ENCODE assay signal across 19 mouse cellular contexts in genomic region chr19:42258596-42258995, GRCm38 (mm10). TPM values are rescaled to one million over a fixed set of nuclear protein-coding genes. Genes with fewer than 3 reads are reported as not detected.
A peak's percentile ranks its signal among the peaks of the same experiment; 100 is the strongest.
DNase-seq lines count a peak whose midpoint lies in the region; ATAC-seq and TF ChIP-seq lines count a peak whose summit lies in the region.
"Had no signal": no experiment of that assay in that cellular context is flagged by ENCODE, and none has a peak within 500 bp of the region (broad histone marks: within the 10 kb centered on the region; RNA-seq: fewer than 3 reads in every experiment).

No protein-coding gene starts in this region.

- no peak for DNase-seq in hindbrain, embryonic 14.5 days (ENCODE audit: low spot score)
- DNase-seq in lung, postnatal 0 days (ENCODE audit: low spot score): peak; percentile 33
- no peak for DNase-seq in lung, postnatal 14 days
- DNase-seq in NIH3T3 (ENCODE audit: low read depth): peak; percentile 88
- peak; percentile 88 to 93 for DNase-seq in cerebellum, postnatal 25 days
- DNase-seq in kidney, adult 9 months: no peak
- DNase-seq: B cell, adult 2 months; gastrocnemius, postnatal 36 days; kidney, postnatal 4 days; thymus, adult 18-20 months had no signal

- 0 out of 2 replicates have a peak overlapping the region, but pooled peaks have one; percentile 7 for H3K4me2 ChIP-seq in hindbrain, embryonic 14.5 days (replicated peaks)
- no peak overlapping the region for H3K4me2 ChIP-seq in hindbrain, embryonic 13.5 days
- no peak overlapping the region for H3K4me2 ChIP-seq in lung, postnatal 0 days (replicated peaks; ENCODE audit: low read depth, low read length)
- H3K4me2 ChIP-seq in forebrain, embryonic 12.5 days: no peak overlapping the region
- H3K4me2 ChIP-seq: embryonic facial prominence, embryonic 12.5 days; forebrain, embryonic 15.5 days; heart, embryonic 13.5 days; intestine, embryonic 15.5 days; liver, embryonic 15.5 days had no signal

- H3K27me3 ChIP-seq in hindbrain, embryonic 14.5 days (ENCODE audit: control insufficient read depth, insufficient read depth, low read length): peaks cover 7% of the 10 kb centered on the region; the same call in 1 of the 2 replicates
- peaks cover 13% of the 10 kb centered on the region for H3K27me3 ChIP-seq in hindbrain, embryonic 13.5 days
- peaks cover 6% of the 10 kb centered on the region for H3K27me3 ChIP-seq in lung, postnatal 0 days (replicated peaks; ENCODE audit: insufficient read depth, low read length)
- H3K27me3 ChIP-seq in forebrain, embryonic 12.5 days: peaks cover 25% of the 10 kb centered on the region

- ATAC-seq in hindbrain, embryonic 14.5 days (ENCODE audit: low FRiP score): no peak
- no peak for ATAC-seq in hindbrain, embryonic 13.5 days (ENCODE audit: low FRiP score)
- ATAC-seq in lung, postnatal 0 days: peak; percentile 56
- no peak for ATAC-seq in forebrain, embryonic 12.5 days (ENCODE audit: low FRiP score)
- ATAC-seq: forebrain, embryonic 15.5 days; intestine, embryonic 15.5 days had no signal

- 77% methylated on average over 5 of the region's 5 CpGs for WGBS in hindbrain, embryonic 14.5 days
- 79% methylated on average over 5 of the region's 5 CpGs for WGBS in hindbrain, embryonic 13.5 days
- 57% methylated on average over 5 of the region's 5 CpGs for WGBS in lung, postnatal 0 days
- 74% methylated on average over 5 of the region's 5 CpGs for WGBS in forebrain, embryonic 12.5 days

- no peak for TF ChIP-seq CTCF in lung, postnatal 0 days (IDR thresholded peaks at IDR 0.05)

- H3K9ac ChIP-seq in hindbrain, embryonic 14.5 days: no peak overlapping the region
- no peak overlapping the region for H3K9ac ChIP-seq in hindbrain, embryonic 13.5 days
- H3K9ac ChIP-seq in lung, postnatal 0 days (replicated peaks; ENCODE audit: low read depth): no peak overlapping the region
- no peak overlapping the region for H3K9ac ChIP-seq in forebrain, embryonic 12.5 days
- H3K9ac ChIP-seq: embryonic facial prominence, embryonic 12.5 days; forebrain, embryonic 15.5 days; heart, embryonic 13.5 days; intestine, embryonic 15.5 days; liver, embryonic 15.5 days had no signal

- no peak overlapping the region for H3K27ac ChIP-seq in hindbrain, embryonic 14.5 days
- H3K27ac ChIP-seq in hindbrain, embryonic 13.5 days: no peak overlapping the region
- H3K27ac ChIP-seq in lung, postnatal 0 days (ENCODE audit: low read length): no peak overlapping the region
- no peak overlapping the region for H3K27ac ChIP-seq in forebrain, embryonic 12.5 days
- H3K27ac ChIP-seq: embryonic facial prominence, embryonic 12.5 days; forebrain, embryonic 15.5 days; heart, embryonic 13.5 days; intestine, embryonic 15.5 days; limb, embryonic 10.5 days; liver, embryonic 15.5 days had no signal

- H3K9me3 ChIP-seq in hindbrain, embryonic 14.5 days (ENCODE audit: control insufficient read depth, low read length): no peaks in the 10 kb centered on the region
- no peaks in the 10 kb centered on the region for H3K9me3 ChIP-seq in hindbrain, embryonic 13.5 days
- no peaks in the 10 kb centered on the region for H3K9me3 ChIP-seq in lung, postnatal 0 days (ENCODE audit: low read length)
- H3K9me3 ChIP-seq in forebrain, embryonic 12.5 days: no peaks in the 10 kb centered on the region
- H3K9me3 ChIP-seq: embryonic facial prominence, embryonic 12.5 days; forebrain, embryonic 15.5 days; G1E; heart, embryonic 13.5 days; intestine, embryonic 15.5 days; limb, embryonic 10.5 days; liver, embryonic 15.5 days had no signal

- TF ChIP-seq EP300 in lung, postnatal 0 days (IDR thresholded peaks at IDR 0.05): 0 out of 2 replicates have a peak, but pooled peaks have one; percentile 10

- H3K4me1 ChIP-seq in hindbrain, embryonic 14.5 days (replicated peaks; ENCODE audit: control insufficient read depth, insufficient read depth, low read length): peaks cover 31% of the 10 kb centered on the region
- peaks cover 41% of the 10 kb centered on the region for H3K4me1 ChIP-seq in hindbrain, embryonic 13.5 days (replicated peaks)
- no peaks in the 10 kb centered on the region for H3K4me1 ChIP-seq in lung, postnatal 0 days (ENCODE audit: insufficient read depth, low read depth, low read length)
- peaks cover 22% of the 10 kb centered on the region for H3K4me1 ChIP-seq in forebrain, embryonic 12.5 days
- H3K4me1 ChIP-seq: intestine, embryonic 15.5 days had no signal

- H3K4me3 ChIP-seq in hindbrain, embryonic 14.5 days (replicated peaks; ENCODE audit: low read length): no peak overlapping the region
- H3K4me3 ChIP-seq in hindbrain, embryonic 13.5 days: no peak overlapping the region
- no peak overlapping the region for H3K4me3 ChIP-seq in lung, postnatal 0 days (ENCODE audit: low read depth, low read length)
- no peak overlapping the region for H3K4me3 ChIP-seq in forebrain, embryonic 12.5 days (replicated peaks)
- H3K4me3 ChIP-seq: embryonic facial prominence, embryonic 12.5 days; forebrain, embryonic 15.5 days; heart, embryonic 13.5 days; intestine, embryonic 15.5 days; limb, embryonic 10.5 days; liver, embryonic 15.5 days had no signal

- no peaks in the 10 kb centered on the region for H3K36me3 ChIP-seq in hindbrain, embryonic 14.5 days (replicated peaks; ENCODE audit: control insufficient read depth, insufficient read depth)
- peaks cover 13% of the 10 kb centered on the region for H3K36me3 ChIP-seq in hindbrain, embryonic 13.5 days
- H3K36me3 ChIP-seq in lung, postnatal 0 days (ENCODE audit: insufficient read depth, low read length): no peaks in the 10 kb centered on the region
- no peaks in the 10 kb centered on the region for H3K36me3 ChIP-seq in forebrain, embryonic 12.5 days (replicated peaks)
- H3K36me3 ChIP-seq: embryonic facial prominence, embryonic 12.5 days; forebrain, embryonic 15.5 days; G1E; heart, embryonic 13.5 days; intestine, embryonic 15.5 days; limb, embryonic 10.5 days; liver, embryonic 15.5 days had no signal

RNA-seq across cellular contexts. Expression of gene Golga7b, which starts 11.2 kb away (rescaled TPM):
- 44.1 and 46.8 TPM in 2 replicates for polyA plus RNA-seq in hindbrain, embryonic 14.5 days (2014; fragmentation: Nextera tagmentation; extraction: Ambion mirVana)
- polyA plus RNA-seq in hindbrain, embryonic 13.5 days (2015; fragmentation: Nextera tagmentation; extraction: Ambion mirVana): 38.8 and 40.0 TPM in 2 replicates
- polyA plus RNA-seq in lung, postnatal 0 days (2015; fragmentation: Nextera tagmentation; extraction: Ambion mirVana): 0.06 TPM in 1 of 2 replicates, not detected in the other
- polyA plus RNA-seq in forebrain, embryonic 12.5 days (2016; fragmentation: Nextera tagmentation; extraction: Ambion mirVana): 6.6 and 7.1 TPM in 2 replicates
- polyA plus RNA-seq: G1E; limb, embryonic 10.5 days; liver, embryonic 15.5 days had no signal

RNA-seq across cellular contexts. Expression of gene Sfrp5, which starts 56.5 kb away (rescaled TPM):
- 2.8 and 2.9 TPM in 2 replicates for polyA plus RNA-seq in hindbrain, embryonic 14.5 days (2014; fragmentation: Nextera tagmentation; extraction: Ambion mirVana)
- polyA plus RNA-seq in hindbrain, embryonic 13.5 days (2015; fragmentation: Nextera tagmentation; extraction: Ambion mirVana): 4.4 and 4.6 TPM in 2 replicates
- 0.18 TPM in 1 of 2 replicates, not detected in the other for polyA plus RNA-seq in lung, postnatal 0 days (2015; fragmentation: Nextera tagmentation; extraction: Ambion mirVana)
- polyA plus RNA-seq in forebrain, embryonic 12.5 days (2016; fragmentation: Nextera tagmentation; extraction: Ambion mirVana): 0.13 and 0.17 TPM in 2 replicates
- polyA plus RNA-seq: G1E had no signal

Comparison
In these comparisons a context has a peak if more than half of its experiments do, and no peak if none do; other contexts are left out.
1. DNase-seq: peak in lung, postnatal 0 days (single experiment), NIH3T3 (single experiment) and cerebellum, postnatal 25 days (2 of 2); none in hindbrain, embryonic 14.5 days (single experiment), lung, postnatal 14 days (single experiment) and kidney, adult 9 months (single experiment).